Mouse (Mus musculus): Measurements from ENCODE around the gene Foxk1.

GRCm38 (mm10) chr5:142450846-142451245, 49.5 kb downstream of the Foxk1 start:
- no peak for TF ChIP-seq CTCF (conservative IDR thresholded peaks at IDR 0.05; ENCODE audit: low read length)
- no peak for TF ChIP-seq POU5F1 (IDR thresholded peaks at IDR 0.05; ENCODE audit: borderline replicate concordance, low read length)
- no peak for TF ChIP-seq NANOG (IDR thresholded peaks at IDR 0.05; ENCODE audit: borderline replicate concordance, low read length)

All from E14TG2a.4 (cell line).